Mouse (Mus musculus) mesoderm, embryonic 11.5 days (tissue): ENCODE measurements at regions not wholly inside any gene's neighbourhood (a gene's known extent, or its start where the extent isn't known, plus 50 kb on each side); places are given as distances from the start of the nearest gene placed in this dataset.

ENCODE experiments used
- DNase-seq: peaks from one replicate; pipeline ENCODE4 v3.0.0-alpha.2; 2012; ENCODE audit warnings: low read depth, low spot score

- DNase-seq, result no peak
Observed at GRCm38 (mm10) chr10:99526561-99526960, 232.9 kb downstream of the Csl start.

GRCm38 (mm10) chr10:99531104-99531503, 228.4 kb downstream of the Csl start:
- DNase-seq, result no peak

- no peak for DNase-seq
Observed at GRCm38 (mm10) chr10:99531556-99531955, 227.9 kb downstream of the Csl start.

GRCm38 (mm10) chr10:99531992-99532391, 227.5 kb downstream of the Csl start:
- no peak for DNase-seq

GRCm38 (mm10) chr10:99532697-99533119, 226.8 kb downstream of the Csl start:
- DNase-seq, result peak; percentile 44

- DNase-seq, result no peak
Observed at GRCm38 (mm10) chr10:99533468-99533867, 226.0 kb downstream of the Csl start.

GRCm38 (mm10) chr10:99534237-99534636, 225.2 kb downstream of the Csl start:
- peak; percentile 44 for DNase-seq

- DNase-seq, result peak; percentile 57
Observed at GRCm38 (mm10) chr10:99538639-99539038, 220.8 kb downstream of the Csl start.

- DNase-seq, result no peak
Observed at GRCm38 (mm10) chr10:99552373-99552772, 207.1 kb downstream of the Csl start.

- DNase-seq, result no peak
Observed at GRCm38 (mm10) chr10:99552836-99553540, 206.5 kb downstream of the Csl start.

- DNase-seq, result no peak
Observed at GRCm38 (mm10) chr10:99555021-99555420, 204.4 kb downstream of the Csl start.

GRCm38 (mm10) chr10:99555658-99556352, 203.7 kb downstream of the Csl start:
- DNase-seq, result no peak

GRCm38 (mm10) chr10:99556353-99557036, 203.0 kb downstream of the Csl start:
- DNase-seq, result peak; percentile 69

GRCm38 (mm10) chr10:99558656-99559055, 200.8 kb downstream of the Csl start:
- DNase-seq, result no peak

- no peak for DNase-seq
Observed at GRCm38 (mm10) chr10:99561166-99561818, 198.2 kb downstream of the Csl start.

- DNase-seq, result no peak
Observed at GRCm38 (mm10) chr10:99564605-99565004, 194.9 kb downstream of the Csl start.

- DNase-seq, result no peak
Observed at GRCm38 (mm10) chr10:99568424-99568823, 191.0 kb downstream of the Csl start.

- DNase-seq, result peak; percentile 42
Observed at GRCm38 (mm10) chr10:99570190-99570589, 189.3 kb downstream of the Csl start.

- DNase-seq, result no peak
Observed at GRCm38 (mm10) chr10:99573997-99574396, 185.5 kb downstream of the Csl start.

- no peak for DNase-seq
Observed at GRCm38 (mm10) chr10:99575294-99575693, 184.2 kb downstream of the Csl start.

GRCm38 (mm10) chr10:99576301-99576700, 183.2 kb downstream of the Csl start:
- DNase-seq, result no peak
